Mouse (Mus musculus) urinary bladder, postnatal 25 days (tissue): ENCODE data around the gene Scamp2.

Experiments
- DNase-seq: peaks from one replicate; pipeline ENCODE4 v3.0.0; 2022; ENCODE audit warnings: low spot score

Scamp2 gene

DNA sequence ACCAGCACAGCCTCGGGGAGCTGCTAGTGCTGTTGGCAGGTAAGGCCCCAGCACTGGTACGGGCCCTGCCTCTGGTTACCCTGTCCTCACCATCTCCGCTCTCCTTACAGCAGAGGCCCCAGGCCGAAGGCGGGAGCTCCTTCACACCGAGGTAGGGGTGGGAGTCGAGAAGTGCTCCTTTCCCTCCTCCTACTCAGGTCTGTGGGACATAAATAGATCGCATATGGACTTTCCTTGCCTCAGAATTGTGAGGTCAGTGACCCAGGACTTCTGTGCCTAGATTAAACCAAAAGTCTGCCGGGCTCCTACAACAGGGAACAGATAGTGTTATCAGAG is 33.4 kb downstream of the Scamp2 start:
- no peak for DNase-seq

DNA sequence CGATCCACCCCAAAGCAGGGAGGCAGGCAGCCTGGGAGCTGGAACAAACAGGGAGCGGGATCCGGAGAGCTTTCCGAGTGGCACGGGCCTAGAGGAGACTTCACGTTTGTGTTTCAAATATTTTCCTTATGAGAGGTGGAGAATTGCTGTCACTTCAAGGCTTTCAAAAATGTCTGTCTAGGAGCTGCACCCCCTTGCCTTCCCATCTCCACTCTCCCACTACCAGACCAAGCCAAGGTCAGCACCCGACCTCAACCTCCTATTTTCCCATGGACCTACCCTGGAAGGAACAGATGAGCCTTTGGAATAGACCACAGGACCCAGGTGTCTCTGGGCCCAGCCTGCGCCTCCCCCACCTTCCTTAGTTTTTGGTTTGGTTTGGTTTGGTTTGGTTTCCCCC is 36.5 kb downstream of the Scamp2 start:
- DNase-seq: no peak

- DNase-seq: no peak
Observed at GRCm38 (mm10) chr9:57597929-57598382, 37.2 kb downstream of the Scamp2 start.

DNA sequence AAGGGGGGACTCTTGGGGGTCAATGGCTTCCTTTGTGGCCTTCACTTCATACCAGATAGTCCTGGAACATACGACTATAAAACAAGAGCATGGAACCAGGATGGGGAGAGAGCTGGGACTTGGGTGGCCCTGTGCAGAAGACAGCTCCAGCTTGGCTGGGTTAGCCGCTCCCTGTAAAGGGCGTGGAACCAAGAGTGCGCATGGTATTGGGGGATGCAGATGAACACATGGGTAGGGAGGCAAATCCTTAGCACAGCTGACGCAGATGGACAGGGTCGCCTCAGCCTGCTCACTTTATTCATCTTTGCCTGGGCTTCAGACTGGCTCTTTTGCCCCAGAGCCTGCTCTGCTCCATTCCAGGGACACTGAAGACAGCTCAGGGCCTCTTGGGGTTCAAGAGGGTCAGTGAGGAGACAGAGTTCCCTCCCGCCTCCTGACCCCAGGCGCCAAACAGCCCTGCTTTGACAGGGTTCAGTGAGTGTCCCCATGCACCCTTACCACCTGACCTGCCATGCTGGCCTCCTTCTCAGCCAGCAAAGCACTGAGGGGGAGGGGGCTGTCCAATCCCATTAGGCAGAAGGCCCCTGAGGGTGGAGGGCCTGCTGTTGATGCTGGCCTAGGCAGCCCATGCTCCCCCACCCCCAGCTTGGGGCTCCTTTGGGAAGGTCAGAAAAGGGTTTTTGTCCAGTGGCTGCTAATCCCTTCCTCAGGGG is 38.3 kb downstream of the Scamp2 start:
- DNase-seq: no peak

DNA sequence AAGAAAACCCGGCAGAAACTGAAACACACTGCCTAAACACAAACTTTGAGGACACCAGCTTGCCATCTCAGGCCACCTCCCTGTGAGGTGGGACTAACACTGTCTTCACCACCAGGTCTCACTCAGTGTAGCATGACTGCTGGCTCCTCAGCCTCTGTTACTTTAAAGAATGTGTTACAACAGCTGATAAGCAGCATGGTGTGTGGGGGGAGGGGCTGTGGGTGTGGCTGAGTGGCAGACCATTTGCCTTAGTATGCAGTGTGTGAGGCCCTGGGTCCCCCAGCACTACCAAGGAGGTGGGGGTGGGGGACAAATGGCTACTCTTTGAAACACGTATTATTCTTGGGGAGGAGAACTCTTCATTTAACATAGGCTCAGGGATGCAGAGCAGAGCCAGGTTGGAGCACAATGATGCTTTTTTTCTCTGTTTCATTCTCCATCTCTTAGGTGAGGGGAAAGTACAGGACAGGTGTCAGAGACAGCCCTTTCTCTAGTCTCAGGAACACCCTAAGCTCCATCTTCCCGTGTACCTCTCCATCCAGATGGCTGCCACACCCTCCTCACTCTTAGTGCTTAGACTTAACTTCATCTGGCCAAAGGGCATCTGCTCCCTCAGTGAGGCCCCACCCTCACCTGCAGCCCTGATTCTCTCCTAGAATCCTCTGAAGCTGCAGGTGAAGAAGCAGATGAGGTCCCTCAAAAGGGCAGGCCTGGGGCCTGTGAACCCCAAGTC is 40.0 kb downstream of the Scamp2 start:
- no peak for DNase-seq

DNA sequence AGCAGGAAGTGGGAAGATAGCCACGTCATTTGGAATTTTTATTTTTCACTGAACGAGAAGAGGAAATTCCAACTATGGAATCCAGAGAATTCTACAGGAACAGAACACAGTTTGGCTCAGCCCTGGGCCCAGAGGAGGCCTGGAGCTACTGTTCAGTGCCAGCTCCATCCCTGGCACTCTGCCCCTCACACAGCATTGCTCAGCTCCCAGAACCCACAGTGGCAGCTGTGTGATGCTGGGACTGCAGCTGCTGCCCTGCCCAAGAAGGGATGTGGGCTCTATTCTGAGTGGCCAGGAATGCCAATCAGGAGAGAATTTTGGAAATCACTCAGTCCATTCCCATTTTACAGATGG is 40.6 kb downstream of the Scamp2 start:
- no peak for DNase-seq

GRCm38 (mm10) chr9:57602098-57602497 is 41.4 kb downstream of the Scamp2 start:
- no peak for DNase-seq

GRCm38 (mm10) chr9:57604875-57605274 is 44.1 kb downstream of the Scamp2 start:
- DNase-seq: no peak

- DNase-seq: no peak
Observed at GRCm38 (mm10) chr9:57605503-57605902, 44.8 kb downstream of the Scamp2 start.

- DNase-seq: peak; percentile 40
Observed at GRCm38 (mm10) chr9:57606139-57606851, 45.6 kb downstream of the Scamp2 start, which contains the start of gene Cplx3. Gene Cplx3 (minus strand): TSS chr9:57606281.

DNA sequence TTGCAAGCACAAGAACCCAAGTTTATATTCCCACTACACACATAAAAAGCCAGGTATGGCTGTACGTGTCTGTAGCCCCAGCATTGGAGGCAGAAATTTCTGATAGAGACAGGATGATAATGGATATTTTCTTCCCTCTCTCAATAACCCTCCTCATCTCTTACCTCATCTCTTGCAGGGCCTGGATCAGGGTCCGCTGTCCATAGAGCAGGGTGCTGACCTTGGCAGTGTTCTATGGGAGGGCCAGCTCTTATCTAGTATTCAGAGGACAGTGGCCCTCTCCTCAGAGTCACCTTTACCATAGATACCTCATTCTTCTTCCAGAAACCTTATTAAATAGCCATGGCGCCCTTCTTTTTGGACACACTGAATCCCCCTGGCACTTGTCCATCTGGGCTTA is 49.1 kb downstream of the Scamp2 start:
- no peak for DNase-seq

DNA sequence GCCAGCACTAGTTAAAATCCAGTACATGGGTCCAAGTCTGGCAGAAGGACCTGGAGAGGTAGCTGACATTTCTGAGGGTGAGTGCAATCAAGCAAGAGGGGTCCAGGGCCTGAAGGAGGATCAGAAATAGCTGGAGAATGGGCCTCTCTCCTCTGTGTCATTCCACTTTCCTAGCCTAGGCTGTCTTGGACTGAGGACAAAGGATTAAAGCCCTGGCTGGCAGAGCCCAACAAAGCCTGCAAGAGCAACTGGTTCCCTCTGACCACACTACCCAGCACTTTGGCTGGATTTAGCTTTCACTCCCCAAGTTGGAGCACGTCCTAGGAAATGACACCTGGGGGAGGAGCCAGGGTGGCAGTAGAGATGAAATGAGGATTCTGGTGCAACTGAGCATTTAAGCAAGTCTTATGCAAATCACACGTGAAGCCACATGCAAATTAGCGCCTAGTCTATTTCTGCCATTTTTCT is 49.6 kb downstream of the Scamp2 start:
- DNase-seq: no peak

- DNase-seq: no peak
Observed at GRCm38 (mm10) chr9:57612587-57612986, 51.8 kb downstream of the Scamp2 start.

GRCm38 (mm10) chr9:57613975-57614374 is 53.2 kb downstream of the Scamp2 start:
- no peak for DNase-seq

DNA sequence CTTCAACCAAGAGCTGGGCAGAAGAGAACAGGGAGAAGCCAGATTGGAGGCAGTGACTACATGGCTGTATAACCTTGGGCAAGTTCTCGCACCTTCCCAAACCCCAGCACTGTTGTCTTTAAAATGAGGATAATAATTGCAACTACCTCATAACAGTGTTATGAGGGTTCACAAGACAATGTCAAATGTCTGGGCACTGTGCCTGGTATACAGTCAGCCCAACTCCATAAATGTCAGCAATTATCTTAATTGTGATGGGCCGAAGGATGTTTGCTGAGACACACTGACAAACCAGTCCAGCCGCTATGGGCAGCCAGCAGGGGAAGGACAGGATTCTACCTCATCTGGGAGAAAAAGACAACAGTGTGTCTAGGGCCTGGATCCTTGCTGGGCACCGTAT is 54.0 kb downstream of the Scamp2 start:
- DNase-seq: no peak

DNA sequence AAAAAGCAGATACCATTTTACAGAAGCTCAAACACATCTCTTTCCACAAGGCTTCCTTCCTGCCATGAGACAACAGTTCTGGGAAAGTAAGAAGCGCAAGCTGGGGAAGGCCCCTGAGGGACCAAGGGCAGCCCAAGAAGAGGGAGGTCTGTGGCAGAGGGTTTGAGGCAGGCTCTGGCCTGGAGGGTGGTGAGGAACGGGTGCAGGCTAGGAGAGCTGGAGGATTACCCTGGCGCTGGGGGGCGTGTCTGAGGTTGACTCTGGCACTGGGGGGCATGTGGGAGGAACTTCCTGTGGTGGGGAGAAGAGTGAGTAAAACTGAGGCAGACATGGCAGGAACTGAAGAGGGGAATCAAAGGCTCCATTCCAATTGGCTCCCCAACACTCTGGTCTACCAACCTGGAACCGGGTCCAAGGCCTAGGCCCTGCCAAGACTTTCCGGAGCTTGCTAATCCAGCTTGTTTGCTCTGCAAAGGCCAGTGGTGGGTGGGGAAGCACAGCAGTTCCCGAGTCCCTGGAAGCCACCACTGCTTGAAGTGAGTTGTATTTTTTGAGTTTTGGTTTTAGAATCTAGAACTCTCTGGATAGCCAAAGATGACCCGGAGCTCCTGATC is 56.9 kb downstream of the Scamp2 start:
- DNase-seq: no peak

GRCm38 (mm10) chr9:57618854-57619253 is 58.1 kb downstream of the Scamp2 start:
- no peak for DNase-seq

DNA sequence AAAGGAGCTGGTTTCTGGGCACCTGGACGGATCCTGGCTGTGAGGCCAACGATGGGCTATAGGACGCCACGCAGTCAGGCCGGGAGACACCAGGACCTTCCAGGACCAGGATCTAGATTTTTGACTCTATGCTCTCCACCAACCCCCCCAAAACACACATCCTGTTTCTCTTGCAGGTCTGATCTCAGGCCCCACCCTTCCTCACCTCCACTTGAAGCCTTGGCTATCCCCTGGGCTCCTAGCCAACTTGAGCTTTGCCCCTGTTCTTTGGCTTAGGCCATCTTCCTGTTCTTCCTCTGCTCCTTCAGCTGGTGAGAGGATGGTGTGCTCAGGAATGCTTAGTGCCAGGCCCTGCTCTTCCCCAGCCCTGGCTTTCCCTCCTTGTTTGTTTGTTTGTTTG is 59.9 kb downstream of the Scamp2 start, which contains the start of gene Lman1l:
Lman1l (minus strand) TSS at position 101 of the 400 bp plus-strand sequence.
- no peak for DNase-seq

DNA sequence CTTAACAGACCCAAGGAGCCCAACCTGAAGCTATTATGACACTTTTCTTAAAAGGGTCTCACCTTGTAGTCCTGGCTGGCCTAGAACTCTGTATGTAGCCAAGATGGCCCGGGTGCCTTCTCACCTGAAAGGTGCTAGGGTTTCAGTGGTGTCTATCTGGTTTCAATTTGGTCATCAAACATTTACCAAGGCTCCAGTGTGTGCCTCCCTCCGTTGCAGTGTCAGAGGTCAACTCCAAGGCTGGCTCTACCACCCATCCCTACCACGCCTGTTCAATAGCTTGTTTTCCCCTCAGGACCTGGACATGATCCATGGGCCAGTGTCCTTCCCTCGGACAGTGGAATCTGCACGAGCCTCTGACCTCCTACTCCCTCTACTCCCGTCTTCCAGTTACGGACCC is 63.6 kb downstream of the Scamp2 start:
- DNase-seq: no peak

GRCm38 (mm10) chr9:57625674-57626500 is 65.1 kb downstream of the Scamp2 start:
- DNase-seq: no peak

- DNase-seq: no peak
Observed at GRCm38 (mm10) chr9:57627191-57627590, 66.4 kb downstream of the Scamp2 start.

DNA sequence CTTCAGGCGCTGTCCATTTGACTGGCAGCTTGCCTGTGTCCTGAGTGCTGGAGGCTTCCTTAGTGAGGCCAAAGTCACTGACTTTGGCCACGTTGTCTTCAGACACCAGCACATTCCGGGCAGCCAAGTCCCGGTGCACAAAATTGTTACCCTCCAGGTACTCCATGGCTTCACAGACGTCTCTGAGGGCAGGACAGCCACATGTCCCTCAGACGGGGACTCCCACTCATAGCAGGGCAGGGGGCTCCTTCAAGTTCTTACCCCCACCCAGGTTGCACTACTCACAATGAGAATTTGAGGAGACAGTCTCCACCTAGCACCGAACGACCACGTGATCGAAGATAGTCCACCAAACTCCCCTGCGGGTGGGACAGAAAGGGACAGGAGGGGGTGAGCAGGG is 67.1 kb downstream of the Scamp2 start:
- DNase-seq: no peak
